Mouse (Mus musculus): ENCODE measurements at regions not wholly inside any gene's neighbourhood (a gene's known extent, or its start where the extent isn't known, plus 50 kb on each side); places are given as distances from the start of the nearest gene placed in this dataset.

DNA sequence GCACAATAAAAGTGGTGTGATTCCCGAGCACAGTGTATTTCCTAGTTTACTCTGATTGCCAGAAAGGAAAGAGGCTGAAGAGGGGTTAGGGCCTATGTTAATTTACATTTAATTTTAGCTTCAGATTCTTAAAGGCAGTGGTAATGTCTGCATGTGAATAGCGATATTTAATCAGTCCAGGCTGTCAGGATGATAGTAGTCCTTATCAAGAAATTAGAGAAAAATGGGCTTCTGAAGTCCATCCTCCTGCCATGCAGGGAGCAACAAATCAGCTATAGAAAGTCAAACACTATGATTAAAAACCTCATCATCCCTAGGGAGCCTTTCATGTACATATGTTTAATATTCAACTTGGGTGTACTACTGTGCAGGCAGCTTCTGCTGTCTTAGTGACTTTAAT lies 422.7 kb upstream of the Gje1 start:
- Histone ChIP-seq H3ac (ENCODE audit: control insufficient read depth, insufficient read length) (no peak overlapping the region), H3K4me3 (no peak overlapping the region), H3K79me2 (ENCODE audit: control insufficient read depth, insufficient read depth) (no peaks in the 10 kb centered on the region), H3K27me3 (ENCODE audit: control insufficient read depth, insufficient read depth, insufficient read length) (no peaks in the 10 kb centered on the region), H3K4me2 (ENCODE audit: low read depth) (no peak overlapping the region), H3K36me3 (ENCODE audit: control insufficient read depth, insufficient read depth) (no peaks in the 10 kb centered on the region)
- no peak for TF ChIP-seq MYOD1 (IDR thresholded peaks at IDR 0.05; ENCODE audit: control insufficient read depth in 1 of 3, insufficient read length in 2 of 3, low read depth in 2 of 3)
- no peak for TF ChIP-seq POLR2AphosphoS2 (IDR thresholded peaks at IDR 0.05; ENCODE audit: insufficient read length, low read depth)
- no peak for TF ChIP-seq SRF (IDR thresholded peaks at IDR 0.05; ENCODE audit: control insufficient read depth, insufficient read length, low read depth)
- no peak for TF ChIP-seq E2F4 (IDR thresholded peaks at IDR 0.05; ENCODE audit: insufficient read depth)
- no peak for TF ChIP-seq CEBPB (IDR thresholded peaks at IDR 0.05; ENCODE audit: insufficient read depth, poor library complexity, severe bottlenecking)
- no peak for TF ChIP-seq TCF12 (IDR thresholded peaks at IDR 0.05; ENCODE audit: insufficient read depth, poor library complexity, severe bottlenecking)
